Mouse (Mus musculus): Measurements from ENCODE around the gene Gsto2.

DNA sequence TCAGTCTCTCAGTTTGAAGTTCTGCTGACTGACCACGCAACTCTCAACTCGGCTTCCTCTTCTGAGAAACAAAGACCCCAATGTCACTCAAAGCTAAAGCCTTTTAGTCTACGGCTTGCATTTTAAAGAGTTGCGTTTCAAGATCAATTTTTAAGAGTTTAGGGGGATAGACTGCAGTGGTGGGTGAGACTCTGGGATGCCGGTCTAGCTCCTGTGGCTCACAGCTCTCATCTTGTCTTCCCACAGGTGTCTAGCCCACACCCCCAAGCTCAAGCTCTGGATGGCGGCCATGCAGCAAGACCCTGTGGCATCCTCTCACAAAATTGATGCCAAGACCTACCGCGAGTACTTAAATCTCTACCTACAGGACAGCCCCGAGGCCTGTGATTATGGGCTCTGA, 1.3 kb upstream of the Gsto2 start:
- TF ChIP-seq POLR2A (IDR thresholded peaks at IDR 0.05; ENCODE audit: extremely low read depth, insufficient read depth, low read length) (no peak), CTCF (IDR thresholded peaks at IDR 0.05; ENCODE audit: low read depth, low read length) (no peak)

Data from liver, adult 2 months (tissue).